Mouse (Mus musculus) cerebellum, adult (tissue): ENCODE data around the gene Slc16a13.
"Not testable (repeated sequence)": the region's sequence is repeated elsewhere in the genome, so short reads cannot be mapped to it uniquely, and the experiment has no call there.

Source experiments
- ATAC-seq: cut with Nextera tagmentation; 2 replicates; pipeline ENCODE4 v1.9.2; 2017; ENCODE audit warnings: mild to moderate bottlenecking, moderate library complexity, mixed read lengths; ENCODE audit not compliant: insufficient number of reproducible peaks, low FRiP score, low TSS enrichment

Slc16a13 gene

GRCm38 (mm10) chr11:70178311-70178710 is 42.6 kb downstream of the Slc16a13 start:
- ATAC-seq = no peak

- ATAC-seq = no peak
These were observed 43.2 kb downstream of the Slc16a13 start for GRCm38 (mm10) chr11:70177647-70178046.

- ATAC-seq = no peak
These were observed 46.4 kb downstream of the Slc16a13 start for GRCm38 (mm10) chr11:70174491-70174890.

DNA sequence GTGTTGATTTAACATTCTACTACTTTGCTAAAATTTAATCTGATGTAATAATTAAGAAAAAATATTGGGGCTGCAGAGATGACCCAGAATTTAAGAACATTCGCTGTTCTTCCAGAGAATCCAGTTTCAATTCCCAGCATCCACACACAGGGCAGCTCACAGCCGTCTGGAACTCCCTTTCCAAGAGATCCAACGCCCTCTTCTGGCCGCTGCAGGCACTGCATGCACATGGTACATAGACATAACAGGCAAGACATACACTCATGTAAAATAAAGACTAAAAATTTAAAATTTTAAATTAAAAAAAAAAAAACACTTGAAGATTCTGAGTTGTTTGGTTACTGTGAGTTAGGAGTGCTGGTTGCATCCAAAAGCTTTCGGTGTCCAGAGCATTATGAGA is 48.6 kb downstream of the Slc16a13 start:
- ATAC-seq = no peak

GRCm38 (mm10) chr11:70171847-70172246 is 49.0 kb downstream of the Slc16a13 start:
- ATAC-seq = no peak

DNA sequence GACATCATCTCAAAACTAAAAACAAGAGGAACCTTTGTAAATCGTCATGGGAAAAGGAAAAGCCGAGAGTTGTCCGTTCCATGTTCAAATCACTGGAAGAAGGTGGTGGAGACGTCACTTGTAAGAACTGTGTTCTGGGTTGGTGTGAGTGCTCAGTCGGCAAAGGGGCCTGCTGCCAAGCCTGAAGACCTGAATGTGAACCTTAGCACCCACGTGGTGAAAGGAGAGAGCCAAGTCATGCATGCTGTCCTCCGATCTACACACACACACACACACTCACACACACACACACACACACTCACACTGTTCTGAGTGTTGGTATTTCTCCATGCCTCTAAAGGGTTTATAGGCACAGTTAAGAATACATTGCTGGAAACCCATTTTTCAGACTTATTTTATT is 49.7 kb downstream of the Slc16a13 start:
- ATAC-seq = no peak

DNA sequence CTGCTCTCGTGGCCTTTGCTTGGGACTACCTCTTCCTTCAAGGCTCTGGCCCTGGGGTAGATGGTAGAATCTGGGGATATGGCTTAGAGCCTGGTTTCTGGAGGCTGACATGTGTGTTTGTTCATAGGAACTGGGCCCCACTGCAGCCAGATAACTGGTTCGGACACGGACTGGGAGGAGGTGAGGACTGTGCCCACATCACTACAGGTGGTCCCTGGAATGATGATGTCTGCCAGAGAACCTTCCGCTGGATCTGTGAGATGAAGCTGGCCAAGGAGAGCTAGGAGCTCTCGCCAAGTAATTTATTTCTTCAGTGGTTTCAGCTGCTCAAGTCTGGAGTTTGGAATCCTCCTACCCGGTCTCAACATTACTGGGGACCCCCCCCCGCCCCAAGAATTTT is 50.6 kb downstream of the Slc16a13 start:
- no peak for ATAC-seq

DNA sequence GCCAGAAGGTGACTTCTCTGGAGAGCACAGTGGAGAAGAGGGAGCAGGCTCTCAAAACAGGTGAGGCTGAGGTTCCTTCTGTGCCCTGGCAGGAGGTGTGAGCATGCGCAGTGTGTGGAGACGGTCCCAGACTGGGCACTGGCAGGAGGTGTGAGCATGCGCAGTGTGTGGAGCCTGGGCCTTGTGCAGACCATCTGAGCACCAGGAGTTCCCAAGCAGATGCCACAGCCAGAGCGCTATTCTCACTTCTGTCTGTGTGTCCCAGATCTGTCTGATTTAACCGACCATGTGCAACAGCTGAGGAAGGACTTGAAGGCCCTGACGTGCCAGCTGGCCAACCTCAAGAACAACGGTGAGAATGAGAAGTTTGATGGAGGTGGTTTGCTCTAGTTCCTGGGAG is 51.4 kb downstream of the Slc16a13 start:
- not testable (repeated sequence) for ATAC-seq

DNA sequence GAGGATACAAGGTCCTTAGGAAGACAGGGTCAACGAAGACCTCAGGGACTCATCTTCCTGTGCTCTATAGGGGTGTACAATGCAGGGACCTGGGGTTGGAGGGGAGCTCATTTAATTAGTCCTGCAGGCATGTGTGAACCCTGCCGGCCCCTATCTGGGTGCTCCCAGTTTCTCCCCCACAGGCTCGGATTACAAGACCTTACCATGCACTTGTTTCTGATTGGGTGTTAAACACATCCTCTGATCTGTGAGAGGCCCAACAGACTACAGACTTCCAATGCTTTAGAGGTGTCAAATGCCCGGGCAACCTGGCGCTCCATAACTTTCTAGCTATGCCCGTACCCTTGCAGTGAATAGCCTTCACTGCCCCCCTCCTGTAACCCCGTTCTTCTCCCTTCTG is 52.7 kb downstream of the Slc16a13 start:
- ATAC-seq = no peak
